Mouse (Mus musculus) 416B (cell line): ENCODE measurements at regions not wholly inside any gene's neighbourhood (a gene's known extent, or its start where the extent isn't known, plus 50 kb on each side); places are given as distances from the start of the nearest gene placed in this dataset.
A peak's percentile ranks its signal among the peaks of the same experiment; 100 is the strongest.

Experiments
- DNase-seq: peaks from one replicate; pipeline ENCODE4 v3.0.0; 2011; ENCODE audit warnings: low read depth

- DNase-seq = no peak
These were observed 160.3 kb downstream of the H2al1j start for GRCm38 (mm10) chrX:11487876-11488275.

- DNase-seq = no peak
These were observed 162.6 kb downstream of the H2al1j start for GRCm38 (mm10) chrX:11490146-11490693.

- DNase-seq = no peak
These were observed 163.6 kb downstream of the H2al1j start for GRCm38 (mm10) chrX:11491235-11491634.

- DNase-seq = no peak
These were observed 164.2 kb downstream of the H2al1j start for GRCm38 (mm10) chrX:11491676-11492391.

- DNase-seq = no peak
These were observed 166.1 kb downstream of the H2al1j start for GRCm38 (mm10) chrX:11493526-11494245.

- DNase-seq = no peak
These were observed 166.6 kb downstream of the H2al1j start for GRCm38 (mm10) chrX:11494246-11494630.

- no peak for DNase-seq
These were observed 184.8 kb downstream of the H2al1j start for GRCm38 (mm10) chrX:11512439-11512838.

- DNase-seq = no peak
These were observed 185.3 kb downstream of the H2al1j start for GRCm38 (mm10) chrX:11512928-11513327.

- no peak for DNase-seq
These were observed 196.2 kb downstream of the H2al1j start for GRCm38 (mm10) chrX:11523791-11524190.

- no peak for DNase-seq
These were observed 197.7 kb downstream of the H2al1j start for GRCm38 (mm10) chrX:11525326-11525725.

- DNase-seq = no peak
These were observed 201.0 kb downstream of the H2al1j start for GRCm38 (mm10) chrX:11528589-11528988.

GRCm38 (mm10) chrX:11529221-11529620 is 201.6 kb downstream of the H2al1j start:
- no peak for DNase-seq

- DNase-seq = no peak
These were observed 205.2 kb downstream of the H2al1j start for GRCm38 (mm10) chrX:11532817-11533216.

GRCm38 (mm10) chrX:11533871-11534270 is 206.2 kb downstream of the H2al1j start:
- DNase-seq = no peak

GRCm38 (mm10) chrX:11541011-11541410 is 213.4 kb downstream of the H2al1j start:
- DNase-seq = peak; percentile 45

GRCm38 (mm10) chrX:11550164-11550851 is 222.7 kb downstream of the H2al1j start:
- DNase-seq = no peak

- no peak for DNase-seq
These were observed 224.6 kb downstream of the H2al1j start for GRCm38 (mm10) chrX:11552177-11552576.

- no peak for DNase-seq
These were observed 227.5 kb downstream of the H2al1j start for GRCm38 (mm10) chrX:11555035-11555570.

- DNase-seq = no peak
These were observed 230.6 kb downstream of the H2al1j start for GRCm38 (mm10) chrX:11558260-11558659.

GRCm38 (mm10) chrX:11560550-11561276 is 233.1 kb downstream of the H2al1j start:
- DNase-seq = no peak

- no peak for DNase-seq
These were observed 238.3 kb downstream of the H2al1j start for GRCm38 (mm10) chrX:11565888-11566287.

- no peak for DNase-seq
These were observed 240.2 kb downstream of the H2al1j start for GRCm38 (mm10) chrX:11567827-11568226.
